Mouse (Mus musculus): ENCODE measurements around the gene Olfr222. TPM values are rescaled to one million over a fixed set of nuclear protein-coding genes. Genes with fewer than 3 reads are reported as not detected.
A peak's percentile ranks its signal among the peaks of the same experiment; 100 is the strongest.
"Not testable (repeated sequence)": the region's sequence is repeated elsewhere in the genome, so short reads cannot be mapped to it uniquely, and the experiment has no call there.

The Olfr222 gene
- polyA plus RNA-seq (2012; ENCODE audit: insufficient read depth, insufficient read length, missing spikeins): not detected in 2 replicates

GRCm38 (mm10) chr11:59576135-59576534 lies at the start of gene Olfr222:
Gene Olfr222 (minus strand): TSS chr11:59576235.
- H3K27ac ChIP-seq (ENCODE audit: insufficient read depth, low read depth, low read length); H3K4me3 ChIP-seq (ENCODE audit: insufficient read depth, low read length): not testable (repeated sequence)
- peaks cover 15% of the 10 kb centered on the region for H3K4me1 ChIP-seq (ENCODE audit: control insufficient read depth, insufficient read depth, low read length)

DNA sequence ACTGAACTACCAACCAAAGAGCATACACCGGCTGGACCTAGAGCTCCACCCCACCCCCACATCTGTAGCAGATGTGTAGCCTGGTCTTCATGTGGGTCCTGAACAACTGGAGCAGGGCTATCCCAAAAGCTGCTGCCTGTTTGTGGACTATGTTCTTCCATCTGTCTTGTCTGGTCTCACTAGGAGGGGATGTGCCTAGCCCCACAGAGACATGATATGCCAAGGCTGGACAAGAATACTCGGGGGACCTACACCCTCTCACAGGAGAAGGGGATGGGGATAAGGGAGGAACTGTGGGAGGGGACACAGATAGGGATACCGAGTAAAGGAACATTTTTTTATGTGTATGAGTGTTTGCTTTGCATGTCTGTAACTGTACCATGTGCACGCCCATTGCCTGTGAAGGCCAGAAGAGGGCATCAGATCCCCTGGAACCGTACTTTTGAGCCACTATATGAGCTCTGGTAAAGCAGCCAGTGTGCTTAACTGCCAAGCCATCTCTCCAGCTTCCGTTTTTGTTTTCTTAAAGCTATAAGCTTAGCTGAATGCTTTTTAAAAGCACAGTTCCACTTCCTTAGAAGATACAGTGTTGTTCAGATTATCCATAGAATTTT lies 48.1 kb upstream of the Olfr222 start:
- TF ChIP-seq POLR2A (IDR thresholded peaks at IDR 0.05; ENCODE audit: borderline replicate concordance, low read depth, low read length) (no peak), CTCF (IDR thresholded peaks at IDR 0.05; ENCODE audit: low read depth, low read length) (peak; percentile 61; the same call in 1 of the 2 replicates)
- H3K27ac ChIP-seq (ENCODE audit: insufficient read depth, low read depth, low read length): no peak overlapping the region
- H3K4me1 ChIP-seq (ENCODE audit: control insufficient read depth, insufficient read depth, low read length): peaks cover 4% of the 10 kb centered on the region
- H3K4me3 ChIP-seq (ENCODE audit: insufficient read depth, low read length): no peak overlapping the region

DNA sequence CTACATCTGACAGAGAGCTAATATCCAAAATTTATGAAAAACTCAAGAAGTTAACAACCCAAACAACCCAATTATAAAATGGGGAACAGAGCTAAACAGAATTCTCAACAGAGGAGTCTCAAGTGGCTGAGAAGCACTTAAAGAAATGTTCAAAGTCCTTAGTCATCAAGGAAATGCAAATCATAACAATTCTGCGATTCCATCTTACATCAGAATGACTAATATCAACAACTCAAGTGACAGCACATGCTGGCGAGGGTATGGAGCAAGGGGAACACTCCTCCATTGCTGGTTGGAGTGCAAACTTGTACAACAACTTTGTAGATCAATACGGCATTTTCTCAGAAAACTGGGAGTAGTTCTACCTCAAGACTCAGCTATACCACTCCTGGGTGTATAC lies 46.2 kb upstream of the Olfr222 start:
- TF ChIP-seq POLR2A (IDR thresholded peaks at IDR 0.05; ENCODE audit: borderline replicate concordance, low read depth, low read length): no peak
- TF ChIP-seq CTCF (IDR thresholded peaks at IDR 0.05; ENCODE audit: low read depth, low read length): no peak
- peaks cover 4% of the 10 kb centered on the region for H3K4me1 ChIP-seq (ENCODE audit: control insufficient read depth, insufficient read depth, low read length)
- no peak overlapping the region for H3K27ac ChIP-seq (ENCODE audit: insufficient read depth, low read depth, low read length)
- no peak overlapping the region for H3K4me3 ChIP-seq (ENCODE audit: insufficient read depth, low read length)

DNA sequence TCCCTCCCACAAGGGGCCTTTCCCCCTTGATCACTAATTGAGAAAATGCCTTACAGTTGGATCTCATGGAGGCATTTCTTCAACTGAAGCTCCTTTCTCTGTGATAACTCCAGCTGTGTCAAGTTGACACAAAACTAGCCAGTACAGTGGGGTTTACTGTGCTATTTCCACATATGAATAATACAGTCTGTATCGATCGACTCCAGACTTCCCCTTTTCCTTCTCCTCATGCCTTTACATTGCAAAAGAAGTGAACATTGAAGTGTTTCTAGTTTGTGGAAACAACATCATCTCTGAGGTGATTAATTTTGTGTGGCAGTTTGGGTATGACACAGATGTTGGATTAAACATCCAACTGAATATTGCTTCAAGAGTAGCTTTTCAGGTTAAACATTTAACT lies 41.0 kb upstream of the Olfr222 start:
- not testable (repeated sequence) for H3K4me1 ChIP-seq (ENCODE audit: control insufficient read depth, insufficient read depth, low read length); H3K27ac ChIP-seq (ENCODE audit: insufficient read depth, low read depth, low read length); H3K4me3 ChIP-seq (ENCODE audit: insufficient read depth, low read length)

DNA sequence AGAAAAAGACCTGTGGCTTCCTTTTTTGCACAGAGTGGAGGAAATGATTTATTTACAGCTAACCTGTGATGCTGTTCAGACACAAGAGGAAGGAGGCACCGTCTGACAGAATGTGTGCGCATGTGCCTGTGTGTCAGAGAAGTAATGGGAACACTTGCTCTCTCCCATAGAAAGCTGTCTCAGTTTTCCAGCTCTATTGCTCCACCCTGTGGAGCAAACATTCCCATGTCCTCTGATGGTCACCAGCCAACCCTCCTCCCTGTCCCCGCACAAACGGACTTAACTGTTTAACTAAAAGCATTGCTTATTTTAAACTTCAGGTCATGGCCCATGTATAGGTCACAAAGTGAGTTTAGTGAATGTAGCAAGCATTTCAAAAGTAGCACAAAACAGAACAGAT lies 38.1 kb upstream of the Olfr222 start:
- TF ChIP-seq POLR2A (IDR thresholded peaks at IDR 0.05; ENCODE audit: borderline replicate concordance, low read depth, low read length) (no peak), CTCF (IDR thresholded peaks at IDR 0.05; ENCODE audit: low read depth, low read length) (peak; percentile 22; the same call in 1 of the 2 replicates)
- Histone ChIP-seq H3K27ac (ENCODE audit: insufficient read depth, low read depth, low read length) (no peak overlapping the region), H3K4me3 (ENCODE audit: insufficient read depth, low read length) (no peak overlapping the region), H3K4me1 (ENCODE audit: control insufficient read depth, insufficient read depth, low read length) (no peaks in the 10 kb centered on the region)

- Histone ChIP-seq H3K27ac (ENCODE audit: insufficient read depth, low read depth, low read length) (no peak overlapping the region), H3K4me3 (ENCODE audit: insufficient read depth, low read length) (no peak overlapping the region), H3K4me1 (ENCODE audit: control insufficient read depth, insufficient read depth, low read length) (no peaks in the 10 kb centered on the region)
- TF ChIP-seq CTCF (IDR thresholded peaks at IDR 0.05; ENCODE audit: low read depth, low read length): no peak
- no peak for TF ChIP-seq POLR2A (IDR thresholded peaks at IDR 0.05; ENCODE audit: borderline replicate concordance, low read depth, low read length)
Observed at GRCm38 (mm10) chr11:59611646-59612045, 35.6 kb upstream of the Olfr222 start.

- TF ChIP-seq POLR2A (IDR thresholded peaks at IDR 0.05; ENCODE audit: borderline replicate concordance, low read depth, low read length): no peak
- no peak for TF ChIP-seq CTCF (IDR thresholded peaks at IDR 0.05; ENCODE audit: low read depth, low read length)
- Histone ChIP-seq H3K4me3 (ENCODE audit: insufficient read depth, low read length) (no peak overlapping the region), H3K27ac (ENCODE audit: insufficient read depth, low read depth, low read length) (no peak overlapping the region)
Observed at GRCm38 (mm10) chr11:59602287-59602686, 26.3 kb upstream of the Olfr222 start.

DNA sequence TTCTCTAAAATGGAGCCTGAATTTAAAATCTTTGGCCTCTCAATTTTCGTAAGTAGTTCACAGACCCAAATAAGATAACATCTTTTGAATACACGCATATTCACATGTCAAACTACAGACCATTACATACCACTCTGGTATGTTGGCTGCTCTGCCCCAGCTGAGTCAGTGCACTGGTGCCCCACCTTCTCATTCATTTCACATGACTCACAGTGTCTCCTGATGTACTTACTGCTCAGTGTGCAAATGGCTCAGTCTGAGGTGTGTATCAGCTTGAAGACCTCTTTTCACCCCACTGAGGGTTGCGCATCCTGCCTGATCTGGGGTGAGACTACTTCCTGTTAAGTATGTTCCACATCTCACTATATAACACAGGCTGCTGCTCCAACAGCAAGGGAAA lies 24.8 kb upstream of the Olfr222 start:
- Histone ChIP-seq H3K27ac (ENCODE audit: insufficient read depth, low read depth, low read length) (no peak overlapping the region), H3K4me1 (ENCODE audit: control insufficient read depth, insufficient read depth, low read length) (no peaks in the 10 kb centered on the region), H3K4me3 (ENCODE audit: insufficient read depth, low read length) (no peak overlapping the region)
- TF ChIP-seq POLR2A (IDR thresholded peaks at IDR 0.05; ENCODE audit: borderline replicate concordance, low read depth, low read length): no peak
- TF ChIP-seq CTCF (IDR thresholded peaks at IDR 0.05; ENCODE audit: low read depth, low read length): no peak

More at GRCm38 (mm10) chr11:59602287-59602686, 26.3 kb upstream of the Olfr222 start:
- no peaks in the 10 kb centered on the region for H3K4me1 ChIP-seq (ENCODE audit: control insufficient read depth, insufficient read depth, low read length)

DNA sequence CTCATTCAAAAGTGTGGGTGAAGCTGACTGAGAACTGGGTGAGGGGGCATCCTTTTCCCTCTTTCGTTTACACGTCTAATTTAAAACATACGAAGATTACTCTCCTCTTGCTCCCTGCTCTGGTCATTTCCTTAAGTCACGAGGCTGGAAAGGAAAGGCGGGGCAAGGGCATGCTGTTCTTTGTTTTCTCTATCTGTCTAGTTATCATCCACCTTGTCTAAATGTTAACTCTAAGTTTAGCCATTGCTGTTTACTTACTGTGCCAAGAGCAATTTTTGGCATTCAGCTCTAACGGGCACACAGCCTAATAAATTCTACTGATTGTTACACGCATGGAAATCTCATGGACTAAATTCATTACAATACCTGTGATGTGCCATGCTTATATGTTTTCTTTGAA lies 23.2 kb upstream of the Olfr222 start:
- no peak overlapping the region for H3K27ac ChIP-seq (ENCODE audit: insufficient read depth, low read depth, low read length)
- TF ChIP-seq POLR2A (IDR thresholded peaks at IDR 0.05; ENCODE audit: borderline replicate concordance, low read depth, low read length): no peak
- no peak for TF ChIP-seq CTCF (IDR thresholded peaks at IDR 0.05; ENCODE audit: low read depth, low read length)

GRCm38 (mm10) chr11:59596950-59597349 lies 20.9 kb upstream of the Olfr222 start:
- TF ChIP-seq CTCF (IDR thresholded peaks at IDR 0.05; ENCODE audit: low read depth, low read length) (no peak), POLR2A (IDR thresholded peaks at IDR 0.05; ENCODE audit: borderline replicate concordance, low read depth, low read length) (no peak)
- Histone ChIP-seq H3K4me3 (ENCODE audit: insufficient read depth, low read length) (no peak overlapping the region), H3K4me1 (ENCODE audit: control insufficient read depth, insufficient read depth, low read length) (no peaks in the 10 kb centered on the region), H3K27ac (ENCODE audit: insufficient read depth, low read depth, low read length) (no peak overlapping the region)

More for the DNA sequence above, 23.2 kb upstream of the Olfr222 start:
- Histone ChIP-seq H3K4me1 (ENCODE audit: control insufficient read depth, insufficient read depth, low read length) (no peaks in the 10 kb centered on the region), H3K4me3 (ENCODE audit: insufficient read depth, low read length) (no peak overlapping the region)

DNA sequence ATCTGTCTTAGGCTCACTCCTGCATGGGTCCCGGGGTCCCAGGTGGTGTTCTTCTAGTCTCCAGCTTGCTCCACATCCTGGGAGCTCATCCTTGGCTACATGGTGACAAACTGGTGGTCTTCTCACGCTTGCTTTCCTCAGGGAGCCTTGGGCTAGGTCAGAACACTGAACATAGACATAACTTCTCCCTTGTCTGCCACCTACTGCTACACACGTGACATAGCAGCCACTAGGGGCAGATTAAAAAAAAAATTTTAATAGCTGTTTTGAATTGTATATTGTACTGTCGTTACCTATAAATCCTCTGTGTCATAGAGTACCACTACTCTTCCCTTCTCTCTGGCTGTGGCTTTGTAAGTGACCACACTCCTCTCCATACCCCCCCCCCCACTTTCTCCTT lies 20.1 kb upstream of the Olfr222 start:
- Histone ChIP-seq H3K4me3 (ENCODE audit: insufficient read depth, low read length) (no peak overlapping the region), H3K27ac (ENCODE audit: insufficient read depth, low read depth, low read length) (no peak overlapping the region), H3K4me1 (ENCODE audit: control insufficient read depth, insufficient read depth, low read length) (no peaks in the 10 kb centered on the region)
- no peak for TF ChIP-seq CTCF (IDR thresholded peaks at IDR 0.05; ENCODE audit: low read depth, low read length)
- no peak for TF ChIP-seq POLR2A (IDR thresholded peaks at IDR 0.05; ENCODE audit: borderline replicate concordance, low read depth, low read length)

Measured in bone marrow macrophage, adult 2 months (primary cell).